Mouse (Mus musculus): ENCODE data around the gene Ndel1.

Ndel1 gene

DNA sequence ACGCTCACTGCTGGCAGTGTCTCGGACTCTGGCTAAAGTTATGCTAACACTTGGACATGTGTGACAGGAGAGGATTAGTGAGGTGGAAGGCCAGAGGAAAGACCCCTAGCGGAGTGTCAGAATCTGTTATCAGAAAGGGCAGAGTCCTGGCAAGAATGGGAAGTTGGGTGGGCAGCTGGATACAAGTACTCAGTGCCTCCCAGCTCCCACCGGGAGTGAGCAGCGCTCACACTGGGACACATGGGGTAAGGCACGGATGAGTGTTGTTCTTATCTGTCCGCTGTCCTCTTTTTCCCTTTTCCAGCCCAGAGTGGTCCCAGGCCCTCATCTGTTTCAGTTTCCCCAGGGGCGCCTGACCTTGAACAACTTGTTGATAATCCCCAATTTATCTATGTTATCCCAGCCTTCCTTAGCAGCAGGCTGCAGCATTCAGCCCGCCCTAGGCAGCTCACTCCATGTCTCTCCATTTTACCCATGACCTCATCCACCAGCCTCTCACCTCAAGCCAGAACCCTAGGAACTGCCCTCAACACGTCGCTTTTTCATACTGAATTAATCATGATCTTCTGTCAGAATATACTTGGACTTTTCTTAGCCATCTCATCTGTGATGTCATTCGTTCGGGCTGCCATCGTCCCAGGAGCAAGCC, 91.1 kb downstream of the Ndel1 start:
- CTCF ChIA-PET, result interaction anchor here in 2 of 4 experiments (0.8 to 1.7 kb wide), 8 partner anchors 27 to 295 kb away, joined by 3 to 5 read pairs (median 4); no protein-coding TSS in a partner anchor
- POLR2A ChIA-PET, result interaction anchor here in 2 of 4 experiments (0.6 to 2.9 kb wide), 21 partner anchors 9 to 810 kb away, joined by 3 to 16 read pairs (median 4); partner anchors contain the start of genes Myh10 (in 2 of the 2) and Ndel1 (in 1 of the 2)

DNA sequence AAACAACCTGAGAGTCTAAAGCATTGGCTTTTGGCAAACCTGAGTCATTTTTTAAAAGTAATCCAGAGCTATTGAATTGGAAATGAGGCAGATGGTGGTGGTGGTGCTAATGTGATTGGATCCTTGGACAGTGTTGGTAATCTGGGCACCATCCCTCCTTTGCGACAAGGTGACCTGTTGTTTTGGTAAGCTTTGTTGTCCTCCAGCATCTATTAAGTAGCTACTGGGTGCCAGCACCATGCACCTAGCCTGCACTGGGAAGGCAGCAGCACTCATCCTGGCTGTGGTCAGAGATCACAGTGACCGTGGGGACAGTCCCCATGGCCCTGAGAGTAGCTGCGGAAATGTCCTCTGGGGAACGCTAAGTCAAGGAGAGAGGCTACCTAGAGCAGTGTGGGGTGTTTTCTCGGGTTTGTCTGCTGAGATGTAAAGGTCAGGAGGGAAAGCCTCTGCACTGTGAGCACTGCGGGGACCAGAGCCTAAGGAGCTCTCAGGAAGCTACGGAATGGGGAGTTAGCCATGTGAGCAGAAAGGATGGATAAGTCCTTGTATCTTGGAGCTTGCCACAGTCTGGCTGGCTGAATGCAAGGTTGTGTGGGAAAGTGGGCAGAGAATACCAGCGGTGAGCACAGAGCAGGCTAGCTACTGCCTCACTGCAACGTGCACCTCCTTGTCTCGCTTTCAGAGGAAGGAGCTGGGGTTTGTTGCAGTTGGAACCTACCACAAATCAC, 91.8 kb downstream of the Ndel1 start:
- ChIA-PET POLR2A (interaction anchor here (0.5 to 2.9 kb wide), 29 partner anchors 9 to 811 kb away, joined by 3 to 16 read pairs (median 4); partner anchors contain the start of genes Myh10 (in 2 of the 4) and Ndel1 (in 1 of the 4)), CTCF (interaction anchor here in 3 of 4 experiments (0.5 to 1.7 kb wide), 11 partner anchors 28 to 853 kb away, joined by 3 to 5 read pairs (median 3); no protein-coding TSS in a partner anchor)

DNA sequence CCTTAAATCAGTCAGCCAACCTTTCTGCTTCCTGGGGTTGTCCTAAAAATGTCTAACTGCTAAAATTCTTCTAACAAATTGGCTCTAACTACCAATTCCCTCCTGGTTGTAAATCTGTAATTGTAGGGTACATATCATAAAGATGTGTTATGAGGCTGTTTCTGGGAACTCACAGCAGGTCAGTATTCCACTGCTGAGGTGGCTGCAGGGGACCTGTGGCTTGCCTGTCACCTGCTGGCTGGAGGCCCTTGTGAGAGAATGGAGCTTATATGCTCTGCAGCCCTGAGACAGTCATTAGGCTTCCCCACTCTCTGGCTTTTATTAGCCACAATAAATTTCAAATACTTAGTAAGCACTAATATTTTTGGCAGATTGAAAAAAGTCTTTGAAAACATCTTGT, 92.8 kb downstream of the Ndel1 start:
- ChIA-PET POLR2A (interaction anchor here in 2 of 4 experiments (0.8 to 2.9 kb wide), 12 partner anchors 9 to 211 kb away, joined by 3 to 16 read pairs (median 4); partner anchors contain the start of gene Myh10 (in 2 of the 2)), CTCF (interaction anchor here in 1 of 4 experiments (1.7 kb wide), 1 partner anchor 294 kb away, joined by 4 read pairs; no protein-coding TSS in a partner anchor)

DNA sequence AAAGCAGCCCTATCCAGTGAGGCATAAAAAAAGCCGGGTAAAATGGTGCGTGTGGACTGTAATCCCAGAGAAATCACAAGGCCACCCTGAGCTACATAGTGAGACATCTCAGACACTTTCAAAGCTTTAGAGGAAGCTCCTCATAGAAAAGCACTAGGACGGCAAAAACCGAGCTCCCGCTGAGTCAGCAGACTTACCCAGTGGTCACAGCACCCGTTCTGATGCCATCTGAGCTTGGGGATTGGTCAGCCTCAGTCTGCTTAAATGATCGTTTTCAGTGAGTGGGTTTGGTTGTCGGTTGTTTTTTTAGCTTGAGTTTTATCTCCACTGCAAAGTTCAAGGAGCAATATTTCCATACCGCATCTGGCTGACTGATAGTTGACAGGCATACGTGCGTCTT, 93.7 kb downstream of the Ndel1 start:
- CTCF ChIA-PET, result interaction anchor here in 2 of 4 experiments (0.5 to 0.6 kb wide), 2 partner anchors 210 to 850 kb away, joined by 3 read pairs; no protein-coding TSS in a partner anchor
- POLR2A ChIA-PET, result interaction anchor here in 3 of 4 experiments (0.9 to 2.6 kb wide), 6 partner anchors 12 to 47 kb away, joined by 3 to 12 read pairs (median 3); no protein-coding TSS in a partner anchor

DNA sequence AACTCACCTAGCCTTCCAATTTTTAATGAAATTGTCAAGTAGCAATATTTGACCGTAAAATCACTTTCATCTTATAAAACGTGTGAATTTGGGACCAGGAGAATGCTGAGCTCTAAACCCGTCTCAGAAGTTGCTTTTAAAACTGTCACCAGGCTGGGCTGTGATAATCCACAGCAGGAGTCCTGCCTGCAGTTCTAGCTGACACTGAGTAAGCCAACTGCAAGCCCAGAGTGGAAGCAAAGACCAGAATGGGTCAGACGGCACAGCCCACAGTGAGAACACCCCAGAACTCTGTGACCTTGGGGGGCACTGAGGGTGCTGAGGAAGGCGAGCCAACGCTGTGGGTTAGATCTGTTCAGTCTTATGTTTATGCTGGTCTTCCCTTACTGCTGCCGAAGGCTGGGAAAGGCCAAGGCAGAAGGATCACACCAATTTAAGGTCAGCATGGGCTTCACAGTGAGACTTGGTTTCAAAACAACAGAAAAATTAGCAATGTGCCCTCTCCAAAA, 95.5 kb downstream of the Ndel1 start:
- ChIA-PET POLR2A (interaction anchor here in 2 of 4 experiments (1.1 to 1.5 kb wide), 3 partner anchors 21 to 128 kb away, joined by 3 to 4 read pairs (median 4); no protein-coding TSS in a partner anchor), CTCF (interaction anchor here in 2 of 4 experiments (0.6 to 0.7 kb wide), 3 partner anchors 22 to 99 kb away, joined by 3 to 4 read pairs (median 3); no protein-coding TSS in a partner anchor)
